Mouse (Mus musculus) stomach, embryonic 15.5 days (tissue): ENCODE results near the gene Apoc4. TPM values are rescaled to one million over a fixed set of nuclear protein-coding genes. Genes with fewer than 3 reads are reported as not detected.
"Not testable (repeated sequence)": the region's sequence is repeated elsewhere in the genome, so short reads cannot be mapped to it uniquely, and the experiment has no call there.

Source experiments
- ATAC-seq: fragments of 200-750 bp; cut with Nextera tagmentation; 2 replicates; pipeline ENCODE4 v1.8.0; 2017; ENCODE audit warnings: low read depth, moderate number of reproducible peaks, moderate TSS enrichment; ENCODE audit not compliant: insufficient read depth, low FRiP score
- H3K27ac ChIP-seq: fragments of 300-500 bp; sonication (generic); 2 replicates; pipeline ENCODE4 v1.5.1; 2015; ENCODE audit warnings: mild to moderate bottlenecking, inconsistent platforms
- H3K27me3 ChIP-seq: fragments of 300-500 bp; sonication (generic); replicated peaks from 2 replicates; pipeline ENCODE4 v1.6.1; 2015; ENCODE audit warnings: inconsistent platforms
- H3K36me3 ChIP-seq: fragments of 300-500 bp; sonication (generic); 2 replicates; pipeline ENCODE4 v1.6.1; 2015; ENCODE audit warnings: inconsistent platforms
- H3K4me1 ChIP-seq: fragments of 300-500 bp; sonication (generic); 2 replicates; pipeline ENCODE4 v1.6.1; 2015; ENCODE audit warnings: inconsistent platforms
- H3K4me2 ChIP-seq: fragments of 300-500 bp; sonication (generic); 2 replicates; pipeline ENCODE4 v1.6.1; 2015; ENCODE audit warnings: mild to moderate bottlenecking, inconsistent platforms
- H3K4me3 ChIP-seq: fragments of 300-500 bp; sonication (generic); replicated peaks from 2 replicates; pipeline ENCODE4 v1.5.1; 2015; ENCODE audit warnings: inconsistent platforms
- H3K9ac ChIP-seq: fragments of 300-500 bp; sonication (generic); 2 replicates; pipeline ENCODE4 v1.6.1; 2015; ENCODE audit warnings: inconsistent platforms
- H3K9me3 ChIP-seq: fragments of 300-500 bp; sonication (generic); 2 replicates; pipeline ENCODE4 v1.6.1; 2016; ENCODE audit warnings: inconsistent platforms
- WGBS: fragments of 180-500 bp; shearing (Covaris S2); methylation state at CpG from one replicate; pipeline ENCODE4 v1.1.7; 2015; 5-methylcytosine and 5-hydroxymethylcytosine counted together
- polyA plus RNA-seq: library from polyadenylated mRNA; unstranded; fragments of >200 nt; fragmentation: Nextera tagmentation; extraction: Ambion mirVana; gene quantifications from 2 replicates; pipeline ENCODE4 v1.2.1, GENCODE M21; 2015

Apoc4 gene
- polyA plus RNA-seq, 1 experiment from 2014 or later, result 23.5 TPM

DNA sequence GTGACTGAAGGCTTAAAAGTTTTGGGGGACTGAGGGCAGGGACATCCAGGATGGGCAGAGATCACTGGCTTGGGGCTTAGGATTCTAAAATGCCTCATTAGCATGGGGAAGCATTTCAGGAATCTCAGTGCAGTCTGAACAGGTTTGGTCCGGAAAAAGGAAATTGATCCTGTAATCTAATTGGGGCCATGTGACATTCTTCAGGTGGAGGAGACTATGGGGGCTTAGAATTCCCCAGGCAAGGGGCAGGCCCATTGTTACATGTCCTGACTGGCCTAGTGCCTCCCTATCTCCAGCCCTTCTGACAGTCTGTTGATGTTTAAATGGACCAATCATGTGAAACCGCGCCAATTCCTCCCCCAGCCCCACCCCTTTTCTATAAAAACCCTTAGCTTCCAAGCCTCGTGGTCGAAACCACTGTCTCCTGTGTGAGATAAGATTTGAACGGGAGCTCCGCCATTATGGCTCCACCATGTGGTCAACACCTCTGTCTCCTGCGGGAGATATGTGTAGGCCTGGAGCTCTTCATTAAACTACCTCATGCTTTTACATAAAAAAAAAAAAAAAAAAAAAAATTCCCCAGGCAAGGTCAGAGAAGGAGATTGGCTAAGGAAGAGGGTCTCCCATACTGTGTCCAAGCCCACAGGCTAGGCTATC is 5.8 kb upstream of the Apoc4 start:
- not testable (repeated sequence) for H3K4me2 ChIP-seq, H3K36me3 ChIP-seq, H3K4me3 ChIP-seq, H3K27me3 ChIP-seq, H3K9ac ChIP-seq, H3K27ac ChIP-seq, H3K4me1 ChIP-seq, H3K9me3 ChIP-seq
- WGBS, result 64% methylated on average over 8 of the region's 8 CpGs
- peak; percentile 38; the same call in 1 of the 2 replicates for ATAC-seq

DNA sequence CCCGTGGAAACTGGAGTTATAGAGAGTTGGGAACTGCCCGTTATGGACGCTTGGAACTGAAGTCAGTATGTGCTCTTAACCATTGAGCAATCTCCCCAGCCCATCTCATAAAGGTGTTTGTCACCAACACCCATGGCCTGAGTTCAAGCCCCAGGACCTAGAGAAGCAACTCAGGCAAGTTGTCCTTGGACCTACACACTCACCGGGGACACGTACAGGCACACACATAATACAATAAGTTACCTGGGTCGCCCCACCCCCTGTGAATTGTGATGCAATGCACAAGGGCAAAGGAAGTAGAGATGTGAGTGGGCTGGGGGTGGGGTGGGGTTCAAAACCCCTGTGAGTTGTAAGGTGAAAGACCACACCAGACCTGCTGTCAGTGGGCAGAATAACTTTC is 5.2 kb upstream of the Apoc4 start:
- H3K36me3 ChIP-seq, result no peaks in the 10 kb centered on the region
- H3K27ac ChIP-seq, result no peak overlapping the region
- H3K4me3 ChIP-seq, result no peak overlapping the region
- H3K27me3 ChIP-seq, result no peaks in the 10 kb centered on the region
- H3K4me2 ChIP-seq, result no peak overlapping the region
- H3K9me3 ChIP-seq, result no peaks in the 10 kb centered on the region
- no peaks in the 10 kb centered on the region for H3K4me1 ChIP-seq
- no peak overlapping the region for H3K9ac ChIP-seq
- no peak for ATAC-seq
- WGBS, result 80% methylated on average over 6 of the region's 6 CpGs

GRCm38 (mm10) chr7:19685374-19685773 is 4.1 kb upstream of the Apoc4 start:
- Histone ChIP-seq H3K36me3 (no peaks in the 10 kb centered on the region), H3K27me3 (no peaks in the 10 kb centered on the region), H3K4me3 (no peak overlapping the region), H3K4me2 (no peak overlapping the region), H3K4me1 (no peaks in the 10 kb centered on the region), H3K9ac (no peak overlapping the region), H3K9me3 (no peaks in the 10 kb centered on the region), H3K27ac (no peak overlapping the region)
- ATAC-seq, result no peak
- WGBS, result 53% methylated on average over 4 of the region's 4 CpGs

DNA sequence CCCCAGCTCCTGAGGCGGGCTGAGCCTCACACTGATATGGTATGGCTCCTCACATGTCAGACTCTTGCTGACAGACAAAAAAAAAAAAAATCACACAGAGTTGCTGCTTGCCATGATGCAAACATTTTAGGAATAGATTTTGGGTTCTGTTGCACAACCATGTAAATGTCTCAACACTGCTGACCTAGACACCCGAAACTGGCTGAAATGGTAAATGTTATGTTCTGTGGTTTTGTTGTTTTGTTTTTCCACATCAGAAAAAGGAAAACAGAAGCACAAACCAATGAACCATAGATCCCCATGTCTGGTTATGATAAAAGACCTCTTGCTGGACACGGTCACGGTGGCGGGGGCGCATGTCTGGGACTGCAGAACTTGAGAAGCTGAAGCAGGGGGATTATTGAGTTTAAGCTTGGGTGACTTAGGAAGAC is 2.5 kb upstream of the Apoc4 start:
- no peaks in the 10 kb centered on the region for H3K4me1 ChIP-seq
- 76% methylated on average over 6 of the region's 6 CpGs for WGBS
- no peak overlapping the region for H3K27ac ChIP-seq
- H3K36me3 ChIP-seq, result no peaks in the 10 kb centered on the region
- ATAC-seq, result no peak
- H3K27me3 ChIP-seq, result no peaks in the 10 kb centered on the region
- H3K9ac ChIP-seq, result no peak overlapping the region
- no peak overlapping the region for H3K4me2 ChIP-seq
- H3K4me3 ChIP-seq, result no peak overlapping the region
- no peaks in the 10 kb centered on the region for H3K9me3 ChIP-seq

DNA sequence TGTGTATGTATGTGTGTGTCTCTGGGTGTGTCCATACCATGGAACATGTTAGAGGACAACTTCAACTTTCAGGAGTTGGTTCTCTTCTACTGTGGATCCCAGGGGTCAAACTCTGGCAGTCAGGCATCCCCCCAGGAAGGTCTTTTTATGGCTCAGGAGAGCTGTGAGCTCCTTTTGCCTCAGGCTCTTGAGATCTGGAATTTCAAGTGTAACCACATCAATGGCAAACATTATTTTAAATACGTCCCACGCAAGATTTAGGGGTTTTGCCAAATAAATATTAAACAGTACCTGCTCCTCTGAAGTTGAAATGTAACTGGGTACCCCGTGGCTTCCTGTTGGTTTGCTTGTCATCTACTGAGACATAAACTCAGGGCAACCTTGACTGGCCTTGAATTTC is 1.7 kb upstream of the Apoc4 start:
- no peaks in the 10 kb centered on the region for H3K4me1 ChIP-seq
- WGBS, result 63% methylated on average over 3 of the region's 3 CpGs
- no peak overlapping the region for H3K9ac ChIP-seq

GRCm38 (mm10) chr7:19680702-19681101 is 577 bp downstream of the Apoc4 start:
- ATAC-seq, result no peak
- H3K4me3 ChIP-seq, result no peak overlapping the region
- H3K9me3 ChIP-seq, result no peaks in the 10 kb centered on the region
- H3K9ac ChIP-seq, result no peak overlapping the region
- no peak overlapping the region for H3K4me2 ChIP-seq
- no peaks in the 10 kb centered on the region for H3K27me3 ChIP-seq
- H3K27ac ChIP-seq, result no peak overlapping the region
- 72% methylated on average over 2 of the region's 2 CpGs for whole genome bisulfite sequencing
- H3K36me3 ChIP-seq, result no peaks in the 10 kb centered on the region
- no peaks in the 10 kb centered on the region for H3K4me1 ChIP-seq

More for the DNA sequence above, 1.7 kb upstream of the Apoc4 start:
- Histone ChIP-seq H3K4me3 (no peak overlapping the region), H3K27ac (no peak overlapping the region), H3K27me3 (no peaks in the 10 kb centered on the region), H3K36me3 (no peaks in the 10 kb centered on the region), H3K9me3 (no peaks in the 10 kb centered on the region), H3K4me2 (no peak overlapping the region)
- ATAC-seq, result no peak

DNA sequence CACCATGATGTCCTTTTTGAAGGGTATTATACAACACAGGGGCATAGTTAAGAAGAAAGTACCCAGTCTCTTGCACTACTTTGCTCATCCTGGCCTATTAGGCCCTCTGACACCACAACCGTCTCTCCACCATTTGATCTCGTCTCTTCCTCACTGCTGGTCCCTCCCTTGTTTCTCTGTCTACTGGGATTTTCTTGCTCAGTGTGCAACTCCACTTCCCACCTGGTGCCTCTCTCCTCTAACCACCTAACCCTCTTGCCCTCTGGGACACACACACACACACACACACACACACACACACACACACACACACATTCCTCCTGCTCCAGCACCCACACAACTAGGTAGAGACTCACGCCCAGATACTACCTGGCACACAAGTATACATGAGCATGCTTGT is 2.4 kb downstream of the Apoc4 start:
- no peak overlapping the region for H3K4me3 ChIP-seq
- H3K4me2 ChIP-seq, result no peak overlapping the region
- no peaks in the 10 kb centered on the region for H3K4me1 ChIP-seq
- H3K36me3 ChIP-seq, result no peaks in the 10 kb centered on the region
- H3K27ac ChIP-seq, result no peak overlapping the region
- no peaks in the 10 kb centered on the region for H3K27me3 ChIP-seq
- 86% methylated on average over 3 of the region's 3 CpGs for WGBS
- no peaks in the 10 kb centered on the region for H3K9me3 ChIP-seq
- no peak overlapping the region for H3K9ac ChIP-seq
- no peak for ATAC-seq

GRCm38 (mm10) chr7:19677872-19678271 is 3.4 kb downstream of the Apoc4 start, which contains the start of gene Apoc2:
Gene Apoc2 (minus strand): TSS chr7:19677941.
- H3K4me3 ChIP-seq, result no peak within 1 kb of the TSS
- H3K4me2 ChIP-seq, result no peak within 1 kb of the TSS
- no peaks in the 10 kb centered on the region for H3K4me1 ChIP-seq
- no peaks in the 10 kb centered on the region for H3K36me3 ChIP-seq
- H3K9ac ChIP-seq, result no peak within 1 kb of the TSS
- H3K27me3 ChIP-seq, result no peaks in the 10 kb centered on the region
- no peak for ATAC-seq
- H3K27ac ChIP-seq, result no peak within 1 kb of the TSS
- 58% methylated on average over 8 of the region's 8 CpGs for WGBS
- no peaks in the 10 kb centered on the region for H3K9me3 ChIP-seq

DNA sequence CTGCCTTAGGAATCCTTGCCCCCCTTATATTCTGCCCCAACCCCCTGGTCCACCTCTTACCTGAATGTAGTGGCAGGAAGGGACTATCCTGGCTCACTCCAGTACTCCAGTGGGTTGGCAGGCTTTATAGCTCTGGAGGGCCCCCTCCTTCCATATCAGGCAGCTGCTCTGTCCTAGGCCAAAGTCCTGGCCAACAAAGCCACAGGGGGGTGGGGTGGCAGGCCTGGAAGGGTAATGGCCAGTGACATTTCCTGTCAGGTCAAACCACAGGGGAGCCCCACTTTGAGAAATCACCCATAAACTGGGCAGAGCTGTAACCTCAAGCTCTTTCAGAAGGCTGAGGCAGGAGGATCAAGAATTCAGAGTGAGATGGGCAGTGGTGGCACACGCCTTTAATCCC is 4.6 kb downstream of the Apoc4 start:
- 66% methylated on average over 1 of the region's 1 CpGs for WGBS
- Histone ChIP-seq H3K4me3 (no peak overlapping the region), H3K9me3 (no peaks in the 10 kb centered on the region), H3K4me2 (no peak overlapping the region), H3K27me3 (no peaks in the 10 kb centered on the region), H3K27ac (no peak overlapping the region), H3K36me3 (no peaks in the 10 kb centered on the region), H3K4me1 (no peaks in the 10 kb centered on the region), H3K9ac (no peak overlapping the region)
- ATAC-seq, result no peak; the same call in 1 of the 2 replicates

- Histone ChIP-seq H3K4me1 (no peaks in the 10 kb centered on the region), H3K9me3 (no peaks in the 10 kb centered on the region), H3K36me3 (no peaks in the 10 kb centered on the region), H3K4me3 (no peak overlapping the region), H3K27ac (no peak overlapping the region), H3K9ac (no peak overlapping the region), H3K4me2 (no peak overlapping the region), H3K27me3 (no peaks in the 10 kb centered on the region)
- WGBS, result 77% methylated on average over 10 of the region's 10 CpGs
- ATAC-seq, result no peak
Measured at GRCm38 (mm10) chr7:19675824-19676223, 5.5 kb downstream of the Apoc4 start.

- Histone ChIP-seq H3K27me3 (no peaks in the 10 kb centered on the region), H3K4me1 (peaks cover 5% of the 10 kb centered on the region; the same call in 1 of the 2 replicates), H3K9me3 (no peaks in the 10 kb centered on the region), H3K4me2 (no peak overlapping the region), H3K4me3 (no peak overlapping the region), H3K36me3 (no peaks in the 10 kb centered on the region), H3K9ac (no peak overlapping the region), H3K27ac (no peak overlapping the region)
- no peak for ATAC-seq
- WGBS, result 57% methylated on average over 14 of the region's 14 CpGs
Measured at GRCm38 (mm10) chr7:19673083-19673699, 8.1 kb downstream of the Apoc4 start.

GRCm38 (mm10) chr7:19671511-19671910 is 9.8 kb downstream of the Apoc4 start:
- WGBS, result 61% methylated on average over 10 of the region's 10 CpGs
- H3K36me3 ChIP-seq, result no peaks in the 10 kb centered on the region
- no peaks in the 10 kb centered on the region for H3K27me3 ChIP-seq
- H3K27ac ChIP-seq, result no peak overlapping the region
- ATAC-seq, result no peak
- peaks cover 5% of the 10 kb centered on the region; the same call in 1 of the 2 replicates for H3K4me1 ChIP-seq
- H3K9me3 ChIP-seq, result no peaks in the 10 kb centered on the region
- H3K4me3 ChIP-seq, result no peak overlapping the region
- H3K4me2 ChIP-seq, result no peak overlapping the region
- H3K9ac ChIP-seq, result no peak overlapping the region
